Mouse (Mus musculus): Measurements from ENCODE around the gene Creb3l2. TPM values are rescaled to one million over a fixed set of nuclear protein-coding genes. Genes with fewer than 3 reads are reported as not detected.

Creb3l2 gene
- total RNA-seq, 2 experiments from 2014 or later = 6.2 to 8.1 TPM

DNA sequence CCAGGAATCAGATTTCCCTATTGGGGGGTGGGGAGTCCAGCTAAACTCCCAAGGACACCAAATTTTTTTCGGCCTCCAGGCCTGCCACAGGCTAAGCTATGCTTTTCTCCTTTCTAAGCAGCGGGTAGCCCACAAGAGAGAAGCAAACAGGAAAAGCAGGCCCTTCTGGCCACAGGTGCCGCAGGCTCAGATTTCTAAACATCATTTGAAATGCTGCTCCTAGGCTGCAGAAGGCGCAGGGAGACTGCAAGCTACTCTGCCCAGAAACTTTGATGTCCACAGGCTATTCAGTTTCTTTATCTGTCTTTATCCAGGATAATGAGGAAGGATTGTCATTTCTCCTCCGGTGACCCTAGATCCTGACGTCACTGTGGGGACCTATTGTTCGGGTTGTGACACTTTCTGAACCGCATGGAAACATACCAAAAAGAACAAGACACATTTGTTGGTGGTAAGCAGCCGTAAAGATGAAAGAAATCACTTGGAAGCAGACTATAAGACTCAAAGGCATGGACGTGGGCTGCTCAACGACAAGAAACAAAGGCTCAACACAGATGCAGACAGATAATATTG is 81.0 kb downstream of the Creb3l2 start:
- no peak for DNase-seq (ENCODE audit: extremely low spot score in 1 of 2, low spot score in 2 of 2)
- intact Hi-C loops (cut with DNase I) = no loop called here
- no peak overlapping the region for H3K27ac ChIP-seq
- H3K4me3 ChIP-seq = no peak overlapping the region
- no peak for TF ChIP-seq CTCF (IDR thresholded peaks at IDR 0.05)

DNA sequence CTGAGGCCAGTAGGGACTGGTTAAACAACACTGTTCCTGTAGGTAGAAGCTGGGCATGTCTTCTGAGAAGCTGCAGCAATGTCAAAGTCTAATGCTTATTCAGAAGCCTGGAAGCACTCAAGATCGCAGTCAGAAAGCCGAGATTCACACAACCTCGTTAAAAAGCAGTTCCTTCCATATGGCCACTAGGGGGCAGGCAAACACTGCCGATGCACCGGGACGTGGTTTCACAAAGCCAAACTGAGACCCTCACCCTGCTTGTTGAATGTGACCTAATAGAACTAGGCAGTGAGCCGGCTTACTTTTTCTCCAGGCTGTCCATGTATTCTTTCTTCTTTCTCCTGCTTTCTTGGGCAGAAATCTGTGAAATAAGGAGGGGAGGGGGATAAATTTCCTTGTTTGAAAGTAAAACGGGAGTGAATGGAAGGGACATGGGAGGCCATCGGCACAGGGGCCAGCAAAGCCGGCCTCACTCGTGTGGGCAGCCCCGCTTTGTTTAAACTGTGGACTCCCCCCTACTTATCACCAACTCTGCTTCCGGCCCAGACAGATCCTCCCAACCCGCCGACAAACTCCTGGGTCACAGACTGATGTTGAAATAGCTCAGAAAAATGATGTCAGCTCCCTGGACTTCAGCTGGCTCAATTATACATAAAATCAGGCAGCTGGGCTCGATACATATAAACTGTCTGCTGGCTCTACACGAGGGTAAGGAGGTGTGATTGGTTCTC is 87.3 kb downstream of the Creb3l2 start:
- intact Hi-C loops (cut with DNase I) = loop anchor here (1.0 to 10.0 kb wide), 2 partner anchors 94 to 710 kb away; no protein-coding TSS in a partner anchor
- peak; percentile 70 to 72 for DNase-seq (ENCODE audit: extremely low spot score in 1 of 2, low spot score in 2 of 2)
- H3K27ac ChIP-seq = no peak overlapping the region
- no peak overlapping the region for H3K4me3 ChIP-seq
- TF ChIP-seq CTCF (IDR thresholded peaks at IDR 0.05) = peak; percentile 98

DNA sequence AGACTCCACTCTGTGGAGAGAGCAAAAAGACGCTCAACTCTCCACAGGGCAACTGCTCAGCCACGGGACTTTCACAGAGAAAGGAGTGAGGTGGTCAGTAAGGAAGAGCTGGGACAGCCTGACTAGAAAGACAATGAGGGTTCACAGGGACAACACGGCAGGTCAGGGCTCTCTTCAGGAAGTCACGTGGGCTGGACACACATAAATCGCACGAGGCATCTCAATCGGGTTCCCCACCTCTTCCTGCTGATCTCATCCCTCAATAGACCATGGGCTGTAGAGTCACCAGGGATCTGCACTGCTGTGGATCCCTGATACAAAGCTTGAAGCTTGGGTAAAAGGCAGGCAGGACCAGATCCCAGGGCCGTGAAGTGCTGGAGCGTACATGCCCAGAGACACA is 88.3 kb downstream of the Creb3l2 start:
- no peak for TF ChIP-seq CTCF (IDR thresholded peaks at IDR 0.05)

DNA sequence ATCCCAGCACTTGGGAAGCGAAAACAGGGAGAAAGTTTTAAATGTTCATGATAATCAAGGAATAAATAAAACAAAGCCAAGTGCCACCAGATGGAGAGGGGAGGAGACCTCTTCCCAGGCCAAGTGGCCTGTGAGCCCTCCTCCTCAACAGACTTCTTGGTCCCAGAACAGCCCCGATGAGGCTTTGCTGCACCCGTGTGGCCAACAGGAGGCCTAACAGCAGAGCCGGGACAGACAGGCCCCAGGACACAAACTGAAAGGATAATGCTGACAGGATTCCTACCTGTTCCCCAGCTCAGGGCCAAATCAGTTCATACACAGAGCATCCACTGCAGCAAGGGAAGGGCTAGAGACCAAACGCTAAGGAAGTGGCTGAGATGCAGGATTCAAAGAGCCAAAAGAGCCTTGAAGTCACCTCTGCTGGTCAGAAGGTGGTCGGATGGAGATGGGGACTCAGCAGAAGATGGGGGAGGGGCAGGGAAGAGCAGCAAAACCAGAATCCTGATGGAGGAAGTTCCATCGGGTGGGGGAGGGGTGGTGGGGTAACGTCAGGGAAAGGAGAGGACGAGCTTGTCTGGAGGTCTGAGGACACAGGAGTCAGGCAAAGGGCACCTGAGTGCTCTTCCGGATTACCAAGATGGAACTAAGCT is 90.1 kb downstream of the Creb3l2 start:
- DNase-seq (ENCODE audit: extremely low spot score in 1 of 2, low spot score in 2 of 2) = peak; percentile 61 to 63
- Histone ChIP-seq H3K4me3 (no peak overlapping the region), H3K27ac (no peak overlapping the region)
- intact Hi-C loops (cut with DNase I) = loop anchor here (1.0 to 10.0 kb wide), 3 partner anchors 255 to 713 kb away; no protein-coding TSS in a partner anchor
- peak; percentile 89 for TF ChIP-seq CTCF (IDR thresholded peaks at IDR 0.05)

More for the DNA sequence above, 88.3 kb downstream of the Creb3l2 start:
- intact Hi-C loops (cut with DNase I) = loop anchor here (1.0 to 10.0 kb wide), 2 partner anchors 95 to 711 kb away; no protein-coding TSS in a partner anchor
- no peak overlapping the region for H3K4me3 ChIP-seq
- no peak for DNase-seq (ENCODE audit: extremely low spot score in 1 of 2, low spot score in 2 of 2)
- no peak overlapping the region for H3K27ac ChIP-seq

DNA sequence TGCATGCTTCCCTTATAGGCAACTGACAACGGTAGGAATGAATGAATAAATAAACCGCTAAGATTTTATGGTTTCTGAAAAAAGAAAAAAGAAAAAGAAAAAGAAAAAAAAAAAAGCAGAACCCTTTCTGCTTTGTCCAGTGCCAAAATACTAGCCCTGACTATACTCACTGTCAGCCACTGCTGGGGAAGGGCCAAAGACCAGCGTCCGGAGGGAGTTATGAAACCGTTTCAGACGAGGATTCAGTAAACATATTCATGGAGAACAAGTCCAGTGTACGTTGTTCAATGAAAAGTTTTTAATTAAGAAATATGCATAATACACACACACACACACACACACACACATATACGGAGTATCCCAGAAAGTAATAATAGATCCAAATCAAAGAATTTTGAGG is 91.6 kb downstream of the Creb3l2 start:
- DNase-seq (ENCODE audit: extremely low spot score in 1 of 2, low spot score in 2 of 2) = no peak
- no peak overlapping the region for H3K4me3 ChIP-seq
- H3K27ac ChIP-seq = no peak overlapping the region
- no peak for TF ChIP-seq CTCF (IDR thresholded peaks at IDR 0.05)
- intact Hi-C loops (cut with DNase I) = loop anchor here (10.0 kb wide), 1 partner anchor 714 kb away; no protein-coding TSS in a partner anchor

DNA sequence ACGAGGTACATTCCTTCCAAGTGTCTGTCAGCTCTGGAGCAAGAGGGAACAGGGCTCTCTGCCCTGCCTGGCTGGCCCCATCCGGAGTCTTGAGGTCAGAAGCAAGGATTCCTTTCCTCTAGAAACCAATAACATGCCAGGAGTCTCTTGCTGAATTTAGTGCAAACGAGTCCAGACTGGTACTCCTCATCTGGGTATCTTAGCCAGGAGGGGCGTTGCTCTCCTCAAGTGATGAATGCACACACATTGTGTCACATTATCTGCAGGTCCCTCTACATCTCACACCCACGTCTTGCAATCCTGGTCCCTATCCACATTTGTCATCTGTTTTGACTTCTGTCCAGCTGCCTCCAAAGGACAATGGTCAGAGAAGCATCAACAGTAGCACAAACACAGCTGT is 94.3 kb downstream of the Creb3l2 start:
- intact Hi-C loops (cut with DNase I) = no loop called here
- no peak for DNase-seq (ENCODE audit: extremely low spot score in 1 of 2, low spot score in 2 of 2)
- TF ChIP-seq CTCF (IDR thresholded peaks at IDR 0.05) = no peak
- H3K27ac ChIP-seq = no peak overlapping the region
- H3K4me3 ChIP-seq = no peak overlapping the region

DNA sequence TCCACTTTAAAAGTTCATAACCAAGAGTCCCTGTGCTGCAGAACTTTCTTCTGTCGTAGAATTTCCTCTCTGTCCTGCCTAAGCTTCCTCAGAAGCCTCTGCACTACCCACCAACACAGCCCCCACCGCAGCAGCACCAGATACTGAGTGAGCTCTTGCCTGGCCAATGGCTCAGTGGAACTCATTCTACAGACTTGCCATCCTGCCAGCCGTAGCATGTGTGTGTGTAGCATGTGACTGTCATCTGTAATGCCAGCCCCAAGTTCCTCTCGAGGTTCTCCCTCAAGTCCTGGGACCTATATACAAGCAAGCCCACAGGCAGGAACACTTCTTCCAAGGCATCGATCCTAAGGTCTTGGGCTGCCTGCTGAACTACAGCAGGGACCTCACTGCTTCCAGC is 103.9 kb downstream of the Creb3l2 start:
- DNase-seq (ENCODE audit: extremely low spot score in 1 of 2, low spot score in 2 of 2) = no peak
- H3K4me3 ChIP-seq = no peak overlapping the region
- H3K27ac ChIP-seq = no peak overlapping the region
- TF ChIP-seq CTCF (IDR thresholded peaks at IDR 0.05) = no peak
- intact Hi-C loops (cut with DNase I) = no loop called here

DNA sequence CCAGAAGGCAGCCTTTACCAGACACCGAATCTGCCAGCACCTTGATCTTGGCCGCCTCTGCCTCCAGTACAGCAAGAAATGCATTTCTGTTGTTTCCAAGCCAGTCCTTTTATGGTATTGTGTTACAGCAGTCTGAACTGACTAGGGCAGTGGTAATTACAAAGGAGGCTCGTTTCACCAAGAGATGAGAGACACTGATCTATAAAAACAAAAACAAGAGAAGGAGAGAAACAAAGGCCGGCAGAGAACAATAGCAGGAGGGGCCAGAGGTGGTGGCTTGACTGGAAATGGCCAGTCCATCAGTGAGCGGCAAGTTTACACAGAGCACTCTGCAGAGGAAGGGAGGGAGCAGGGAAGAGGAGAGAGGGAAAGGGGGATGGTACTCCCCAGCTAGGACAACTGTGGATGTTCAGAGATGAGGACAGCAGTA is 105.1 kb downstream of the Creb3l2 start:
- intact Hi-C loops (cut with DNase I) = no loop called here
- no peak for DNase-seq (ENCODE audit: extremely low spot score in 1 of 2, low spot score in 2 of 2)
- Histone ChIP-seq H3K27ac (no peak overlapping the region), H3K4me3 (no peak overlapping the region)
- TF ChIP-seq CTCF (IDR thresholded peaks at IDR 0.05) = no peak

DNA sequence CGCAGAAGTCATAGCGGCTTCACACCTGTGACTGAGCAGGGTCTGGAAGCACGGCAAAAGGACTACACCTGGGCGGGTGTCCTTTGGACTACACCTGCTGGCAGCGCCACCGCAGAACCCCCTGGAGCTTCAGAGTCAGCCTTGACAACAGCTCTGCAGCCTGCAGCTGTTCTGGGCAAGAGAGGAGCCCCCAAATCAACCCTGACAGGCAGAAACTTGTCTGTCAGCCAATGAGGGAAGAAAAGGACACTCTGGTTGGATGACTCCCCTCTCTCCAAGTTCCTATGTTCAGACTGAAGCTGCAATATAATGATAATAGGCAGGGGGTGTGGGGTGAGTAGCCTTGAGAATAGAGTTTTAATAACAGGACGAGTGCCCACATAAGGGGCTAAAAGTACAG is 105.6 kb downstream of the Creb3l2 start:
- no peak for TF ChIP-seq CTCF (IDR thresholded peaks at IDR 0.05)
- H3K27ac ChIP-seq = no peak overlapping the region
- intact Hi-C loops (cut with DNase I) = no loop called here
- no peak for DNase-seq (ENCODE audit: extremely low spot score in 1 of 2, low spot score in 2 of 2)
- no peak overlapping the region for H3K4me3 ChIP-seq

DNA sequence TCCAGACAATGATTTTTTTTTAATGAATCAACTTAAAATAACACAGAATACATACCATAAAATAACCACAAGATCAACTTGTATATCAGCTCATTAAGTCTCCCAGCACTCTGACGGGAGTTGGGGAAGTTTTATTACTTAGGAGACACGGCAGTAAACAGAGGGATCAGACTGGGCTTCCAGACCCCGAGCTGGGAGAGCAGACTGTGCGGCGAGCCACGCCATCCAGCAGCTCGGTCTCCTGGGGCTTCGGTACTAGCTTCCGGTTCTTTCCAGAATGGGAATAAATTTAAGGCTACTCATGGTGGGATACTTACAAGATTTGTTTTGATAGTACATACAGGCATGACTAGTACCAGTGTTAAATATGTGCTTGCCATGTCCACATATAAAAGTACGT is 109.1 kb downstream of the Creb3l2 start:
- no peak for TF ChIP-seq CTCF (IDR thresholded peaks at IDR 0.05)
- intact Hi-C loops (cut with DNase I) = no loop called here
- Histone ChIP-seq H3K27ac (no peak overlapping the region), H3K4me3 (no peak overlapping the region)
- DNase-seq (ENCODE audit: extremely low spot score in 1 of 2, low spot score in 2 of 2) = no peak

DNA sequence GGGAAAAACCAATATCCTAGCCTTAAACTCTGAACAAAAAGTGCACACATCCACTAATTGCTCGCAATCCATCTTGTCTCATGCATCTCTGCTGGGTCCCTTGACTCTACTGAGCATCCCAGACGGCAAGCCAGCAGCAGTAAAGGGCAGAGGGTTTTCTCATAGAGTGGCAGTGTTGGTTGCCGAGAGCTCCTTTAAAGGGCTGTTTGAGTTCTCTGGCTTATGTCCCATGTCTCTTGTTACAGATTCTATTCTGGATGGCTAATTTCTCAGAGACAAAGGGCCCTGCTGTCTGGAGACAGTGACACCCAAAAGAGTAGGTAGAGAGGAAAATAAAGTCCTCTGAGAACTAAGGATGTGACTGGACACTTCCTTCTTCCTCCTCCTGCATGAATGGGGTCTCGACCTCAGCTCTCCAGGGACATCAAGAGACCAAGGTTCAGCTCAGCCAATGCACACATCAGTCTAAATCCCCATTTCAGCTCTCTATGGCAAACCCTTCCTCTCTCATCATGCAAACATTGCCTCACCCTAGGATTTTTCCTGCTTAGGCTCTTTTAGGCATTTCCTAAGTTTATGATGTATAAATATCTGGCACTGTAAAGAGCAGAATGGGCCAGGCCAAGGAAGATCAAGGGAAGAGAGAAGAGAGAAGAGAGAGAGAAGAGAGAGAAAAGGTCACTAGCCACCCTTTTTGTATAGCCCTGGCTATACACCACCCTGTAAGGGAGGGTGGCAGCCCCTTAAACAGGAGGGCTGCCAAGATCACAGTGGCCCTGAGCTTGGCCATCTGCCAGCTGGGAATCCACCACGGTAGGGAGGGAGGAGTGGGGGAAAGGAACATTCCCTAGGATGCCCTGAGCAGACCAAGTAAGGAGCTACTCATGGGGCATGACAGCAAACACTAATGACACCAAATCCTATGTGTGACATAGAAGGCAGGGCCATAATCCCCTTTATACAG is 111.8 kb downstream of the Creb3l2 start:
- H3K4me3 ChIP-seq = no peak overlapping the region
- intact Hi-C loops (cut with DNase I) = no loop called here
- TF ChIP-seq CTCF (IDR thresholded peaks at IDR 0.05) = no peak
- H3K27ac ChIP-seq = no peak overlapping the region
- DNase-seq (ENCODE audit: extremely low spot score in 1 of 2, low spot score in 2 of 2) = peak in 1 of 2 experiments; percentile 10
